Mouse (Mus musculus): ENCODE results near the gene Mylpf. TPM values are rescaled to one million over a fixed set of nuclear protein-coding genes. Genes with fewer than 3 reads are reported as not detected.
"Not testable (repeated sequence)": the region's sequence is repeated elsewhere in the genome, so short reads cannot be mapped to it uniquely, and the experiment has no call there.

The Mylpf gene
- polyA plus RNA-seq, 2 experiments, result 609 to 1,104 TPM

GRCm38 (mm10) chr7:127176937-127177336 is 31.8 kb upstream of the Mylpf start:
- no peak for ATAC-seq (ENCODE audit: low FRiP score, low read depth)
- Histone ChIP-seq H3K9ac (ENCODE audit: low read depth, low read length, severe bottlenecking) (no peak overlapping the region), H3K27ac (replicated peaks; ENCODE audit: low read depth, low read length) (no peak overlapping the region), H3K4me3 (replicated peaks; ENCODE audit: low read length) (no peak overlapping the region), H3K9me3 (ENCODE audit: control insufficient read depth, low read length) (no peaks in the 10 kb centered on the region), H3K4me1 (ENCODE audit: control insufficient read depth, insufficient read depth, low read length) (no peaks in the 10 kb centered on the region), H3K27me3 (ENCODE audit: control insufficient read depth, insufficient read depth, low read length) (no peaks in the 10 kb centered on the region), H3K4me2 (replicated peaks; ENCODE audit: low read depth, low read length, severe bottlenecking) (no peak overlapping the region), H3K36me3 (ENCODE audit: control insufficient read depth, insufficient read depth, low read length) (no peaks in the 10 kb centered on the region)
- no peak for DNase-seq (ENCODE audit: low spot score)
- no peak for TF ChIP-seq POLR2A (IDR thresholded peaks at IDR 0.05; ENCODE audit: borderline replicate concordance, extremely low read depth, insufficient read depth, insufficient read length)
- WGBS, result 78% methylated on average over 4 of the region's 4 CpGs

DNA sequence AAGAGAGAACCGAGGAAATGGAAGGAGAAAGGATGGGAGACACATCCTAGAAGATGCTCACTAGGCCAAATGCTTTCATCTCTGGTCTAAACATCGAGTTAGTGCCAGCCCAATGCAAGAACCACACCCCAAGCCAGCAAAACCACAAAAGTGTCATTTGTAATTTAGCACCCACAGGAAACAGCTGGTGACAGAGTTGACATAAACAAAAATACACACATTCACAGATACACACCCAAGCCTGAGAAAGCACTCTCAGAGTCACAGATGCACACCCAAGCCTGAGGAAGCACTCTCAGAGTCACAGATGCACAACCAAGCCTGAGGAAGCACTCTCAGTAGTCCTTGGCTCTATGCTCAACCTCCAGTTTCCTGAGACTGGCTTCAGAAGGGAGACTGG is 27.9 kb upstream of the Mylpf start:
- no peak overlapping the region for H3K4me3 ChIP-seq (replicated peaks; ENCODE audit: low read length)
- TF ChIP-seq POLR2A (IDR thresholded peaks at IDR 0.05; ENCODE audit: borderline replicate concordance, extremely low read depth, insufficient read depth, insufficient read length), result no peak
- no peak for ATAC-seq (ENCODE audit: low FRiP score, low read depth)
- no peaks in the 10 kb centered on the region for H3K36me3 ChIP-seq (ENCODE audit: control insufficient read depth, insufficient read depth, low read length)
- no peaks in the 10 kb centered on the region for H3K4me1 ChIP-seq (ENCODE audit: control insufficient read depth, insufficient read depth, low read length)
- H3K9ac ChIP-seq (ENCODE audit: low read depth, low read length, severe bottlenecking), result no peak overlapping the region
- no peak for DNase-seq (ENCODE audit: low spot score)
- 85% methylated on average over 2 of the region's 2 CpGs for WGBS
- no peaks in the 10 kb centered on the region for H3K27me3 ChIP-seq (ENCODE audit: control insufficient read depth, insufficient read depth, low read length)
- H3K27ac ChIP-seq (replicated peaks; ENCODE audit: low read depth, low read length), result no peak overlapping the region
- no peak overlapping the region for H3K4me2 ChIP-seq (replicated peaks; ENCODE audit: low read depth, low read length, severe bottlenecking)
- H3K9me3 ChIP-seq (ENCODE audit: control insufficient read depth, low read length), result no peaks in the 10 kb centered on the region

- 38% methylated on average over 3 of the region's 3 CpGs for WGBS
- H3K4me1 ChIP-seq (ENCODE audit: control insufficient read depth, insufficient read depth, low read length); DNase-seq (ENCODE audit: low spot score); H3K27me3 ChIP-seq (ENCODE audit: control insufficient read depth, insufficient read depth, low read length); ATAC-seq (ENCODE audit: low FRiP score, low read depth); H3K27ac ChIP-seq (replicated peaks; ENCODE audit: low read depth, low read length); H3K4me3 ChIP-seq (replicated peaks; ENCODE audit: low read length); H3K36me3 ChIP-seq (ENCODE audit: control insufficient read depth, insufficient read depth, low read length); H3K9ac ChIP-seq (ENCODE audit: low read depth, low read length, severe bottlenecking); H3K9me3 ChIP-seq (ENCODE audit: control insufficient read depth, low read length); H3K4me2 ChIP-seq (replicated peaks; ENCODE audit: low read depth, low read length, severe bottlenecking): not testable (repeated sequence)
Observed at GRCm38 (mm10) chr7:127181724-127182123, 27.0 kb upstream of the Mylpf start.

GRCm38 (mm10) chr7:127183345-127183744 is 25.3 kb upstream of the Mylpf start:
- ATAC-seq (ENCODE audit: low FRiP score, low read depth), result no peak
- H3K4me1 ChIP-seq (ENCODE audit: control insufficient read depth, insufficient read depth, low read length), result no peaks in the 10 kb centered on the region
- no peak overlapping the region for H3K27ac ChIP-seq (replicated peaks; ENCODE audit: low read depth, low read length)
- 75% methylated on average over 8 of the region's 8 CpGs for WGBS
- no peak for TF ChIP-seq POLR2A (IDR thresholded peaks at IDR 0.05; ENCODE audit: borderline replicate concordance, extremely low read depth, insufficient read depth, insufficient read length)
- no peaks in the 10 kb centered on the region for H3K36me3 ChIP-seq (ENCODE audit: control insufficient read depth, insufficient read depth, low read length)
- H3K27me3 ChIP-seq (ENCODE audit: control insufficient read depth, insufficient read depth, low read length), result no peaks in the 10 kb centered on the region
- DNase-seq (ENCODE audit: low spot score), result no peak
- H3K9me3 ChIP-seq (ENCODE audit: control insufficient read depth, low read length), result no peaks in the 10 kb centered on the region
- no peak overlapping the region for H3K4me3 ChIP-seq (replicated peaks; ENCODE audit: low read length)
- no peak overlapping the region for H3K4me2 ChIP-seq (replicated peaks; ENCODE audit: low read depth, low read length, severe bottlenecking)
- H3K9ac ChIP-seq (ENCODE audit: low read depth, low read length, severe bottlenecking), result no peak overlapping the region

GRCm38 (mm10) chr7:127183828-127184227 is 24.9 kb upstream of the Mylpf start:
- Histone ChIP-seq H3K27ac (replicated peaks; ENCODE audit: low read depth, low read length) (no peak overlapping the region), H3K9ac (ENCODE audit: low read depth, low read length, severe bottlenecking) (no peak overlapping the region), H3K4me2 (replicated peaks; ENCODE audit: low read depth, low read length, severe bottlenecking) (no peak overlapping the region), H3K36me3 (ENCODE audit: control insufficient read depth, insufficient read depth, low read length) (no peaks in the 10 kb centered on the region), H3K9me3 (ENCODE audit: control insufficient read depth, low read length) (no peaks in the 10 kb centered on the region), H3K4me1 (ENCODE audit: control insufficient read depth, insufficient read depth, low read length) (no peaks in the 10 kb centered on the region), H3K4me3 (replicated peaks; ENCODE audit: low read length) (no peak overlapping the region), H3K27me3 (ENCODE audit: control insufficient read depth, insufficient read depth, low read length) (no peaks in the 10 kb centered on the region)
- WGBS, result 80% methylated on average over 6 of the region's 6 CpGs
- ATAC-seq (ENCODE audit: low FRiP score, low read depth) (no peak), DNase-seq (ENCODE audit: low spot score) (no peak)
- no peak for TF ChIP-seq POLR2A (IDR thresholded peaks at IDR 0.05; ENCODE audit: borderline replicate concordance, extremely low read depth, insufficient read depth, insufficient read length)

GRCm38 (mm10) chr7:127184720-127185119 is 24.0 kb upstream of the Mylpf start:
- TF ChIP-seq POLR2A (IDR thresholded peaks at IDR 0.05; ENCODE audit: borderline replicate concordance, extremely low read depth, insufficient read depth, insufficient read length), result no peak
- Histone ChIP-seq H3K27ac (replicated peaks; ENCODE audit: low read depth, low read length) (no peak overlapping the region), H3K4me3 (replicated peaks; ENCODE audit: low read length) (no peak overlapping the region), H3K27me3 (ENCODE audit: control insufficient read depth, insufficient read depth, low read length) (no peaks in the 10 kb centered on the region), H3K4me1 (ENCODE audit: control insufficient read depth, insufficient read depth, low read length) (no peaks in the 10 kb centered on the region), H3K9me3 (ENCODE audit: control insufficient read depth, low read length) (no peaks in the 10 kb centered on the region), H3K9ac (ENCODE audit: low read depth, low read length, severe bottlenecking) (no peak overlapping the region), H3K4me2 (replicated peaks; ENCODE audit: low read depth, low read length, severe bottlenecking) (no peak overlapping the region), H3K36me3 (ENCODE audit: control insufficient read depth, insufficient read depth, low read length) (no peaks in the 10 kb centered on the region)
- WGBS, result 31% methylated on average over 1 of the region's 1 CpGs
- ATAC-seq (ENCODE audit: low FRiP score, low read depth), result no peak
- no peak for DNase-seq (ENCODE audit: low spot score)

Data from limb, embryonic 14.5 days (tissue).